Mouse (Mus musculus): ENCODE results near the gene Fam149b. TPM values are rescaled to one million over a fixed set of nuclear protein-coding genes. Genes with fewer than 3 reads are reported as not detected.

The Fam149b gene
- polyA plus RNA-seq, 1 experiment from 2014 or later: 45.7 TPM

- DNase-seq (ENCODE audit: extremely low spot score, low spot score): no peak
- H3K4me1 ChIP-seq: no peaks in the 10 kb centered on the region
- peaks cover 96% of the 10 kb centered on the region for H3K36me3 ChIP-seq (replicated peaks)
- no peak overlapping the region for H3K27ac ChIP-seq
- WGBS: 89% methylated on average over 3 of the region's 3 CpGs
- no peaks in the 10 kb centered on the region for H3K9me3 ChIP-seq
- H3K4me3 ChIP-seq: no peak overlapping the region
- no peaks in the 10 kb centered on the region for H3K27me3 ChIP-seq (ENCODE audit: poor library complexity, severe bottlenecking)
Observed at GRCm38 (mm10) chr14:20368271-20368670, 20.3 kb downstream of the Fam149b start.

GRCm38 (mm10) chr14:20370798-20371197, 22.8 kb downstream of the Fam149b start:
- no peaks in the 10 kb centered on the region for H3K9me3 ChIP-seq
- no peak overlapping the region for H3K27ac ChIP-seq
- no peak for DNase-seq (ENCODE audit: extremely low spot score, low spot score)
- H3K4me1 ChIP-seq: no peaks in the 10 kb centered on the region
- H3K27me3 ChIP-seq (ENCODE audit: poor library complexity, severe bottlenecking): no peaks in the 10 kb centered on the region
- peaks cover 94% of the 10 kb centered on the region for H3K36me3 ChIP-seq (replicated peaks)
- H3K4me3 ChIP-seq: no peak overlapping the region
- WGBS: 88% methylated on average over 7 of the region's 7 CpGs

GRCm38 (mm10) chr14:20371854-20372253, 23.9 kb downstream of the Fam149b start:
- DNase-seq (ENCODE audit: extremely low spot score, low spot score): no peak
- Histone ChIP-seq H3K27me3 (ENCODE audit: poor library complexity, severe bottlenecking) (no peaks in the 10 kb centered on the region), H3K9me3 (no peaks in the 10 kb centered on the region), H3K4me3 (no peak overlapping the region), H3K4me1 (no peaks in the 10 kb centered on the region), H3K36me3 (replicated peaks) (peaks cover 94% of the 10 kb centered on the region), H3K27ac (no peak overlapping the region)
- WGBS: 94% methylated on average over 1 of the region's 1 CpGs

- Histone ChIP-seq H3K9me3 (no peaks in the 10 kb centered on the region), H3K36me3 (replicated peaks) (peaks cover 95% of the 10 kb centered on the region), H3K27ac (no peak overlapping the region), H3K4me3 (no peak overlapping the region), H3K27me3 (ENCODE audit: poor library complexity, severe bottlenecking) (no peaks in the 10 kb centered on the region), H3K4me1 (no peaks in the 10 kb centered on the region)
- DNase-seq (ENCODE audit: extremely low spot score, low spot score): no peak
- WGBS: 93% methylated on average over 4 of the region's 4 CpGs
Observed at GRCm38 (mm10) chr14:20377112-20377521, 29.2 kb downstream of the Fam149b start.

GRCm38 (mm10) chr14:20378313-20379061, 30.5 kb downstream of the Fam149b start:
- H3K27ac ChIP-seq: no peak overlapping the region
- no peak overlapping the region for H3K4me3 ChIP-seq
- H3K9me3 ChIP-seq: 0 out of 2 replicates have a peak, but pooled peaks cover 3% of the 10 kb centered on the region
- WGBS: 48% methylated on average over 13 of the region's 13 CpGs
- H3K4me1 ChIP-seq: no peaks in the 10 kb centered on the region
- H3K27me3 ChIP-seq (ENCODE audit: poor library complexity, severe bottlenecking): no peaks in the 10 kb centered on the region
- DNase-seq (ENCODE audit: extremely low spot score, low spot score): peak; percentile 27
- H3K36me3 ChIP-seq (replicated peaks): peaks cover 95% of the 10 kb centered on the region

- peaks cover 95% of the 10 kb centered on the region for H3K36me3 ChIP-seq (replicated peaks)
- H3K27ac ChIP-seq: no peak overlapping the region
- H3K4me3 ChIP-seq: no peak overlapping the region
- 0 out of 2 replicates have a peak, but pooled peaks cover 3% of the 10 kb centered on the region for H3K9me3 ChIP-seq
- H3K27me3 ChIP-seq (ENCODE audit: poor library complexity, severe bottlenecking): no peaks in the 10 kb centered on the region
- H3K4me1 ChIP-seq: no peaks in the 10 kb centered on the region
- WGBS: 93% methylated on average over 5 of the region's 5 CpGs
- no peak for DNase-seq (ENCODE audit: extremely low spot score, low spot score)
Observed at GRCm38 (mm10) chr14:20379087-20379640, 31.2 kb downstream of the Fam149b start.

- Histone ChIP-seq H3K9me3 (0 out of 2 replicates have a peak, but pooled peaks cover 3% of the 10 kb centered on the region), H3K27me3 (ENCODE audit: poor library complexity, severe bottlenecking) (no peaks in the 10 kb centered on the region), H3K27ac (no peak overlapping the region), H3K4me1 (no peaks in the 10 kb centered on the region), H3K4me3 (no peak overlapping the region), H3K36me3 (replicated peaks) (peaks cover 96% of the 10 kb centered on the region)
- 91% methylated on average over 9 of the region's 9 CpGs for WGBS
- DNase-seq (ENCODE audit: extremely low spot score, low spot score): no peak
Observed at GRCm38 (mm10) chr14:20379753-20380430, 31.9 kb downstream of the Fam149b start.

- no peaks in the 10 kb centered on the region for H3K9me3 ChIP-seq
- H3K4me3 ChIP-seq: peak within 1 kb of the TSS; percentile 90
- H3K27ac ChIP-seq: peak within 1 kb of the TSS; percentile 93
- peaks cover 66% of the 10 kb centered on the region for H3K36me3 ChIP-seq (replicated peaks)
- H3K4me1 ChIP-seq: peaks cover 46% of the 10 kb centered on the region
- DNase-seq (ENCODE audit: extremely low spot score, low spot score): peak; percentile 94
- H3K27me3 ChIP-seq (ENCODE audit: poor library complexity, severe bottlenecking): no peaks in the 10 kb centered on the region
- WGBS: under 1% methylated on average over 59 of the region's 59 CpGs
Observed at GRCm38 (mm10) chr14:20388441-20389129, 40.6 kb downstream of the Fam149b start, which contains the start of gene Dnajc9. Dnajc9 (minus strand) TSS chr14:20388910.

- DNase-seq (ENCODE audit: extremely low spot score, low spot score): no peak
- Histone ChIP-seq H3K4me3 (peak overlapping the region; percentile 90), H3K27ac (peak overlapping the region; percentile 93; the same call in 1 of the 2 replicates), H3K4me1 (peaks cover 53% of the 10 kb centered on the region), H3K9me3 (no peaks in the 10 kb centered on the region), H3K27me3 (ENCODE audit: poor library complexity, severe bottlenecking) (no peaks in the 10 kb centered on the region), H3K36me3 (replicated peaks) (peaks cover 56% of the 10 kb centered on the region)
- 90% methylated on average over 8 of the region's 8 CpGs for WGBS
Observed at GRCm38 (mm10) chr14:20389446-20390079, 41.6 kb downstream of the Fam149b start.

- Histone ChIP-seq H3K9me3 (no peaks in the 10 kb centered on the region), H3K27me3 (ENCODE audit: poor library complexity, severe bottlenecking) (no peaks in the 10 kb centered on the region), H3K27ac (no peak overlapping the region), H3K36me3 (replicated peaks) (peaks cover 28% of the 10 kb centered on the region), H3K4me1 (peaks cover 33% of the 10 kb centered on the region), H3K4me3 (peak overlapping the region; percentile 18; the same call in 1 of the 2 replicates)
- no peak for DNase-seq (ENCODE audit: extremely low spot score, low spot score)
- WGBS: 86% methylated on average over 4 of the region's 4 CpGs
Observed at GRCm38 (mm10) chr14:20392326-20392725, 44.4 kb downstream of the Fam149b start.

GRCm38 (mm10) chr14:20393205-20393913, 45.4 kb downstream of the Fam149b start, which contains the start of gene Mrps16:
Mrps16 (minus strand) TSS chr14:20393634.
- Histone ChIP-seq H3K4me1 (peaks cover 23% of the 10 kb centered on the region), H3K9me3 (no peaks in the 10 kb centered on the region), H3K27ac (peak within 1 kb of the TSS; percentile 95), H3K4me3 (peak within 1 kb of the TSS; percentile 82), H3K36me3 (replicated peaks) (peaks cover 24% of the 10 kb centered on the region), H3K27me3 (ENCODE audit: poor library complexity, severe bottlenecking) (no peaks in the 10 kb centered on the region)
- under 1% methylated on average over 68 of the region's 68 CpGs for WGBS
- DNase-seq (ENCODE audit: extremely low spot score, low spot score): peak; percentile 96
